Comparison of ENCODE assay signal across 8 mouse cellular contexts in the genomic region with DNA sequence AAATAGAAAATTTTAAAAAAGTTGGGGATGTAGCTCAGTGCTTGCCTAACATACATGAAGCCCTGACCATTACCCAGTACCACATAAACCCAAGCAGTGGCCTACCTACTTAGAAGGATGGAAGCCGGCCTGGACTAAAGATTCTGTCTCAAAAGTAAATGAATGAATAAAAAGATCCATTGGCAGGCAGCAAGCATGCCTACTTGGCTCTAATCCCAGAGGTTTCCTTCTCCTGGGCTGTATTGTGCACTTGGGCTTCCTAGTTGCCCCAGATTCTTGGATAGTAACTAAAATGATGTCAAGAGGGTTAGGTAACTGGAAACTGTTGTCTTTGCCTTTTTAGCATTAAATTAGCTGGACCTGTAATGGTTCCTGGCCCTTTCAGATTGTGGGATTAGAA. TPM values are rescaled to one million over a fixed set of nuclear protein-coding genes. Genes with fewer than 3 reads are reported as not detected.
DNase-seq lines count a peak whose midpoint lies in the region; ATAC-seq and TF ChIP-seq lines count a peak whose summit lies in the region.

No protein-coding gene starts in this region.

- H3K27ac ChIP-seq in heart, adult 2 months = no peak overlapping the region; the same call in 1 of the 2 replicates
- H3K27ac ChIP-seq in ES-Bruce4 (ENCODE audit: insufficient read depth, low read length) = no peak overlapping the region
- H3K27ac ChIP-seq in heart, embryonic 16.5 days (ENCODE audit: low read length) = peak overlapping the region; percentile 97; the same call in 1 of the 2 replicates
- H3K27ac ChIP-seq in liver, embryonic 13.5 days = no peak overlapping the region

- no peak for TF ChIP-seq POLR2A in heart, adult 2 months (IDR thresholded peaks at IDR 0.05; ENCODE audit: insufficient read depth, low read depth, low read length)
- TF ChIP-seq POLR2A in ES-Bruce4 (IDR thresholded peaks at IDR 0.05; ENCODE audit: insufficient read depth, low read length) = no peak

- peaks cover 4% of the 10 kb centered on the region; the same call in 1 of the 2 replicates for H3K36me3 ChIP-seq in heart, adult 2 months (ENCODE audit: control insufficient read depth, insufficient read depth, low read length)
- H3K36me3 ChIP-seq in ES-Bruce4 (ENCODE audit: control insufficient read depth, insufficient read depth, low read length, poor library complexity, severe bottlenecking) = 0 out of 2 replicates have a peak, but pooled peaks cover 8% of the 10 kb centered on the region
- peaks cover 4% of the 10 kb centered on the region; the same call in 1 of the 2 replicates for H3K36me3 ChIP-seq in heart, embryonic 16.5 days (ENCODE audit: control insufficient read depth, insufficient read depth)
- peaks cover 18% of the 10 kb centered on the region for H3K36me3 ChIP-seq in liver, embryonic 13.5 days

- peak overlapping the region; percentile 97 for H3K4me2 ChIP-seq in heart, embryonic 16.5 days (ENCODE audit: low read depth, low read length)
- peak overlapping the region; percentile 96 for H3K4me2 ChIP-seq in liver, embryonic 13.5 days

- 11% methylated on average over 1 of the region's 1 CpGs for WGBS in heart, adult 2 months
- 4% methylated on average over 1 of the region's 1 CpGs for WGBS in heart, embryonic 16.5 days
- 5% methylated on average over 1 of the region's 1 CpGs for WGBS in liver, embryonic 13.5 days (ENCODE audit: insufficient replicate concordance)

- peaks cover 6% of the 10 kb centered on the region for H3K4me1 ChIP-seq in heart, adult 2 months (ENCODE audit: control insufficient read depth, insufficient read depth, low read length)
- H3K4me1 ChIP-seq in ES-Bruce4 (ENCODE audit: control insufficient read depth, insufficient read depth, low read length) = peaks cover 2% of the 10 kb centered on the region
- peaks cover 38% of the 10 kb centered on the region for H3K4me1 ChIP-seq in heart, embryonic 16.5 days (ENCODE audit: control insufficient read depth, insufficient read depth, low read length)
- peaks cover 30% of the 10 kb centered on the region for H3K4me1 ChIP-seq in liver, embryonic 13.5 days (replicated peaks)

- ATAC-seq in heart, embryonic 16.5 days (replicated peaks; ENCODE audit: extremely low read depth, insufficient read depth, low FRiP score) = no peak
- no peak for ATAC-seq in liver, embryonic 13.5 days (ENCODE audit: low read depth)

- H3K27me3 ChIP-seq in heart, adult 2 months (ENCODE audit: control insufficient read depth, insufficient read depth, low read length) = no peaks in the 10 kb centered on the region
- H3K27me3 ChIP-seq in ES-Bruce4 (ENCODE audit: control insufficient read depth, insufficient read depth, low read length, poor library complexity, severe bottlenecking) = no peaks in the 10 kb centered on the region
- H3K27me3 ChIP-seq in heart, embryonic 16.5 days (ENCODE audit: control insufficient read depth, insufficient read depth, low read length) = no peaks in the 10 kb centered on the region
- no peaks in the 10 kb centered on the region for H3K27me3 ChIP-seq in liver, embryonic 13.5 days

- 0 out of 2 replicates have a peak, but pooled peaks cover 2% of the 10 kb centered on the region for H3K79me2 ChIP-seq in heart, adult 2 months (replicated peaks; ENCODE audit: control insufficient read depth, insufficient read depth, low read length)

- no peak for DNase-seq in heart, adult 2 months
- no peak for DNase-seq in heart, adult 8-10 months (ENCODE audit: low spot score)
- DNase-seq in liver, embryonic 13.5 days = no peak
- no peak for DNase-seq in spleen, postnatal 14 days (ENCODE audit: low spot score in 2 of 2)
- no peak for DNase-seq in testis, postnatal 14 days (ENCODE audit: low spot score)
- DNase-seq in right cerebral cortex, postnatal 4 days = no peak

- no peak for TF ChIP-seq EP300 in heart, adult 2 months (IDR thresholded peaks at IDR 0.05; ENCODE audit: insufficient read depth, low read depth, low read length)
- TF ChIP-seq EP300 in ES-Bruce4 (IDR thresholded peaks at IDR 0.05; ENCODE audit: insufficient read depth, low read depth, low read length) = no peak

- H3K9me3 ChIP-seq in ES-Bruce4 (replicated peaks; ENCODE audit: control insufficient read depth, insufficient read depth, low read length, poor library complexity, severe bottlenecking) = no peaks in the 10 kb centered on the region
- H3K9me3 ChIP-seq in heart, embryonic 16.5 days (replicated peaks; ENCODE audit: control insufficient read depth, low read length) = no peaks in the 10 kb centered on the region; the same call in 1 of the 2 replicates
- no peaks in the 10 kb centered on the region for H3K9me3 ChIP-seq in liver, embryonic 13.5 days (replicated peaks)

- no peak for TF ChIP-seq CTCF in heart, adult 2 months (IDR thresholded peaks at IDR 0.05)
- no peak for TF ChIP-seq CTCF in ES-Bruce4 (IDR thresholded peaks at IDR 0.05; ENCODE audit: low read depth, low read length)

- no peak overlapping the region for H3K9ac ChIP-seq in heart, adult 2 months (ENCODE audit: low read depth, low read length)
- peak overlapping the region; percentile 97 for H3K9ac ChIP-seq in ES-Bruce4 (ENCODE audit: low read depth, poor library complexity, severe bottlenecking)
- H3K9ac ChIP-seq in heart, embryonic 16.5 days (ENCODE audit: low read length) = peak overlapping the region; percentile 96
- H3K9ac ChIP-seq in liver, embryonic 13.5 days = peak overlapping the region; percentile 89

- intact Hi-C loops in heart, adult 2 months (cut with DNase I) = loop anchor here (1.0 kb wide), 1 partner anchor 31 kb away; no protein-coding TSS in a partner anchor

- H3K4me3 ChIP-seq in heart, adult 2 months = peak overlapping the region; percentile 68
- peak overlapping the region; percentile 68 for H3K4me3 ChIP-seq in ES-Bruce4 (ENCODE audit: low read depth, low read length)
- peak overlapping the region; percentile 85 for H3K4me3 ChIP-seq in heart, embryonic 16.5 days (ENCODE audit: low read length)
- peak overlapping the region; percentile 96 for H3K4me3 ChIP-seq in liver, embryonic 13.5 days (replicated peaks)

RNA-seq across cellular contexts. Expression of a gene that starts 1.6 kb away (rescaled TPM):
- total RNA-seq in heart, adult 2 months (2021) = 10 to 100 TPM; 11.1 to 15.1 TPM
- 14.1 and 15.6 TPM in 2 replicates for polyA plus RNA-seq in heart, adult 2 months (2012; rRNA removed)
- total RNA-seq in heart, adult 8-10 months (2022) = 10 to 100 TPM in 3 of 4 experiments, 1 to 10 TPM in 1; 8.6 to 16.3 (median 11.7) TPM
- 17.4 and 18.0 TPM in 2 replicates for polyA plus RNA-seq in ES-Bruce4 (2011; ENCODE audit: insufficient read depth, insufficient read length, low read depth, missing spikeins)
- 1.8 and 2.4 TPM in 2 replicates for polyA plus RNA-seq in heart, embryonic 16.5 days (2015; fragmentation: Nextera tagmentation; extraction: Ambion mirVana)
- 0.97 and 0.98 TPM in 2 replicates for polyA plus RNA-seq in liver, embryonic 13.5 days (2015; fragmentation: Nextera tagmentation; extraction: Ambion mirVana)

RNA-seq across cellular contexts. Expression of a gene that starts 23.4 kb away (rescaled TPM):
- 100 to 1,000 TPM; 310 to 338 TPM for total RNA-seq in heart, adult 2 months (2021)
- 397 and 412 TPM in 2 replicates for polyA plus RNA-seq in heart, adult 2 months (2012; rRNA removed)
- 100 to 1,000 TPM; 251 to 540 (median 405) TPM for total RNA-seq in heart, adult 8-10 months (2022)
- polyA plus RNA-seq in ES-Bruce4 (2011; ENCODE audit: insufficient read depth, insufficient read length, low read depth, missing spikeins) = 6.8 and 6.9 TPM in 2 replicates
- 30.2 and 32.7 TPM in 2 replicates for polyA plus RNA-seq in heart, embryonic 16.5 days (2015; fragmentation: Nextera tagmentation; extraction: Ambion mirVana)
- 2.4 and 2.5 TPM in 2 replicates for polyA plus RNA-seq in liver, embryonic 13.5 days (2015; fragmentation: Nextera tagmentation; extraction: Ambion mirVana)

RNA-seq across cellular contexts. Expression of a gene that starts 25.9 kb away (rescaled TPM):
- 100 to 1,000 TPM; 148 to 172 TPM for total RNA-seq in heart, adult 2 months (2021)
- polyA plus RNA-seq in heart, adult 2 months (2012; rRNA removed) = 0.09 TPM in 1 of 2 replicates, not detected in the other
- 100 to 1,000 TPM; 132 to 332 (median 244) TPM for total RNA-seq in heart, adult 8-10 months (2022)
- 1.2 TPM in 1 of 2 replicates, not detected in the other for polyA plus RNA-seq in ES-Bruce4 (2011; ENCODE audit: insufficient read depth, insufficient read length, low read depth, missing spikeins)
- polyA plus RNA-seq in heart, embryonic 16.5 days (2015; fragmentation: Nextera tagmentation; extraction: Ambion mirVana) = not detected in 2 replicates
- 0.14 TPM in 1 of 2 replicates, not detected in the other for polyA plus RNA-seq in liver, embryonic 13.5 days (2015; fragmentation: Nextera tagmentation; extraction: Ambion mirVana)

RNA-seq across cellular contexts. Expression of a gene that starts 33.9 kb away (rescaled TPM):
- 1 to 10 TPM; 6.2 to 6.3 TPM for total RNA-seq in heart, adult 2 months (2021)
- 11.1 TPM in 2 replicates for polyA plus RNA-seq in heart, adult 2 months (2012; rRNA removed)
- total RNA-seq in heart, adult 8-10 months (2022) = 1 to 10 TPM; 5.4 to 8.2 (median 7.1) TPM
- polyA plus RNA-seq in ES-Bruce4 (2011; ENCODE audit: insufficient read depth, insufficient read length, low read depth, missing spikeins) = 6.4 and 8.8 TPM in 2 replicates
- 31.1 and 32.5 TPM in 2 replicates for polyA plus RNA-seq in heart, embryonic 16.5 days (2015; fragmentation: Nextera tagmentation; extraction: Ambion mirVana)
- polyA plus RNA-seq in liver, embryonic 13.5 days (2015; fragmentation: Nextera tagmentation; extraction: Ambion mirVana) = 7.2 and 7.4 TPM in 2 replicates

RNA-seq across cellular contexts. Expression of a gene that starts 41.9 kb away (rescaled TPM):
- 1 to 10 TPM; 4.4 to 4.6 TPM for total RNA-seq in heart, adult 2 months (2021)
- polyA plus RNA-seq in heart, adult 2 months (2012; rRNA removed) = 3.9 and 4.4 TPM in 2 replicates
- 1 to 10 TPM; 3.7 to 5.2 (median 4.7) TPM for total RNA-seq in heart, adult 8-10 months (2022)
- polyA plus RNA-seq in ES-Bruce4 (2011; ENCODE audit: insufficient read depth, insufficient read length, low read depth, missing spikeins) = 4.7 and 5.4 TPM in 2 replicates
- polyA plus RNA-seq in heart, embryonic 16.5 days (2015; fragmentation: Nextera tagmentation; extraction: Ambion mirVana) = 6.6 and 6.9 TPM in 2 replicates
- 3.2 and 3.5 TPM in 2 replicates for polyA plus RNA-seq in liver, embryonic 13.5 days (2015; fragmentation: Nextera tagmentation; extraction: Ambion mirVana)

Comparison
In these comparisons a context has a peak if more than half of its experiments do, and no peak if none do; other contexts are left out.
1. RNA of a gene that starts 23.4 kb away (polyA plus RNA-seq): 397 to 412 TPM in heart, adult 2 months; 30.2 to 32.7 TPM in heart, embryonic 16.5 days, 6.8 to 6.9 TPM in ES-Bruce4 and 2.4 to 2.5 TPM in liver, embryonic 13.5 days; every median in the first group is over 10 times any median in the second.
2. Peak in every context shown above with its lines, with median percentiles within 50 percentile points of each other: H3K4me3 ChIP-seq.